Mouse (Mus musculus): ENCODE measurements at regions not wholly inside any gene's neighbourhood (a gene's known extent, or its start where the extent isn't known, plus 50 kb on each side); places are given as distances from the start of the nearest gene placed in this dataset.

GRCm38 (mm10) chr10:117579210-117579609 is 50.1 kb upstream of the Cpm start:
- Histone ChIP-seq H3K9ac (ENCODE audit: low read length) (no peak overlapping the region), H3K9me3 (ENCODE audit: control insufficient read depth, low read length) (no peaks in the 10 kb centered on the region), H3K4me2 (ENCODE audit: low read length) (no peak overlapping the region), H3K27me3 (replicated peaks; ENCODE audit: control insufficient read depth, insufficient read depth, low read length) (no peaks in the 10 kb centered on the region), H3K27ac (ENCODE audit: low read depth) (no peak overlapping the region), H3K4me1 (replicated peaks; ENCODE audit: control insufficient read depth, insufficient read depth, low read length) (peaks cover 8% of the 10 kb centered on the region), H3K4me3 (ENCODE audit: low read depth, low read length) (no peak overlapping the region), H3K36me3 (ENCODE audit: control insufficient read depth, insufficient read depth, low read length) (no peaks in the 10 kb centered on the region)
- WGBS, result 79% methylated on average over 3 of the region's 3 CpGs
- ATAC-seq (replicated peaks; ENCODE audit: low FRiP score, low TSS enrichment, low read depth) (no peak), DNase-seq (ENCODE audit: low spot score) (no peak)

DNA sequence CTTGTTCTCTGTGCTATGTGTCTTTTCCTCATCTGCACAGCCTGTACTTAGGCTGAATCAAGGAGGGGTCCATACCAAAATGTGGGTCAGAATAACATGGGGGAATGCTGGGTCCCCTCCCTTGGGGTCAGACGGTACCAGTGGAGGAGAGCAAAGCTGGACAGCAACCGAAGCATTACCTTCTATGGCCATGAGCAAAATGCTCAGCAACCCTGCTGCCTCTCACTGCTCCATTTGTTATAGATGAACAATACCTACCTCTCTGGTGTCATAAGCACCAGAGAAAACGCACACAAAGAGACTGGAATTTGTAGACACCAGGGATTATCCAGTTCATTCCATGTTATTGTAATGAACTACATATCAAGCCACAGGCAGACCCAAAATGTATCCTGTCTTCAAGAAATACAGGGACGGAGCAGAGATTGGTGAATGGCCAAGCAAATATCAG is 50.6 kb upstream of the Cpm start:
- no peak for ATAC-seq (replicated peaks; ENCODE audit: low FRiP score, low TSS enrichment, low read depth)
- Histone ChIP-seq H3K36me3 (ENCODE audit: control insufficient read depth, insufficient read depth, low read length) (no peaks in the 10 kb centered on the region), H3K4me3 (ENCODE audit: low read depth, low read length) (no peak overlapping the region), H3K4me1 (replicated peaks; ENCODE audit: control insufficient read depth, insufficient read depth, low read length) (peaks cover 4% of the 10 kb centered on the region; the same call in 1 of the 2 replicates), H3K9me3 (ENCODE audit: control insufficient read depth, low read length) (no peaks in the 10 kb centered on the region), H3K27ac (ENCODE audit: low read depth) (no peak overlapping the region), H3K9ac (ENCODE audit: low read length) (no peak overlapping the region), H3K4me2 (ENCODE audit: low read length) (no peak overlapping the region), H3K27me3 (replicated peaks; ENCODE audit: control insufficient read depth, insufficient read depth, low read length) (no peaks in the 10 kb centered on the region)
- DNase-seq (ENCODE audit: low spot score), result no peak
- WGBS, result 91% methylated on average over 4 of the region's 4 CpGs

DNA sequence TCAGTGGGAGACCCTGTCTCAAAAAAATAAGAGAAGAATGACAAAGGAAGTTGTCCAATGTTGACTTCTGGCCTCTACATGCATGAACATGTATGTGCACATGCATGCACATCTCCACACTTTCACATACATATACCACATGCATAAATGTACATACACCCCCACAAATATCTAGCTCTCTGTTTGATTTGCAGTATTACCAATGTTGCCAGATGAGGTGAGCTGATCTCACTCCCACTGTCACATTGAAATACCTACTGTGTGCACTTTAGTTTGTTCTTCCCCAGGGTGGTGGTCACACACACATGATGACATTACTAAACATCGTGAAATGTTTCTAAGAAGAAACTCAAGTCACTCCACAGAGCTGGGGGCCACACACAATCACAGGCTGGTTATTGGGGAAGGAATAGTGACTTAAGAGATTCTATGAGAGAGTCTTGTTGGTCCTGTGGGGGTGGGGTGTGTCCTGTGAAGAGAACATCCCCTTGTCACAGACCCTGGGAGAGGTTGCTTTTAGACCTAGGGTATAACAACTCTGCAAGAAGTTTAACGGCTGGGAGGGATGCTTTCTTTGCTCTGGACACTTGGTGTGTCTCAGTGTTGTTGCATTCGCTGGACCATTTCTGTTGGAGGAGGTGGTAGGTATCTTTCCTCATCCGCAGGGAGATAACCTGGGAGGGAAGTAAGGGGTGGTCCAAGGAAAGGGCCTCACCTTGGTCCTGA is 51.2 kb upstream of the Cpm start:
- Histone ChIP-seq H3K4me2 (ENCODE audit: low read length) (no peak overlapping the region), H3K36me3 (ENCODE audit: control insufficient read depth, insufficient read depth, low read length) (no peaks in the 10 kb centered on the region), H3K27me3 (replicated peaks; ENCODE audit: control insufficient read depth, insufficient read depth, low read length) (no peaks in the 10 kb centered on the region), H3K4me3 (ENCODE audit: low read depth, low read length) (no peak overlapping the region), H3K9ac (ENCODE audit: low read length) (no peak overlapping the region), H3K27ac (ENCODE audit: low read depth) (no peak overlapping the region), H3K9me3 (ENCODE audit: control insufficient read depth, low read length) (no peaks in the 10 kb centered on the region), H3K4me1 (replicated peaks; ENCODE audit: control insufficient read depth, insufficient read depth, low read length) (no peaks in the 10 kb centered on the region)
- WGBS, result 87% methylated on average over 4 of the region's 4 CpGs
- ATAC-seq (replicated peaks; ENCODE audit: low FRiP score, low TSS enrichment, low read depth), result no peak
- no peak for DNase-seq (ENCODE audit: low spot score)

DNA sequence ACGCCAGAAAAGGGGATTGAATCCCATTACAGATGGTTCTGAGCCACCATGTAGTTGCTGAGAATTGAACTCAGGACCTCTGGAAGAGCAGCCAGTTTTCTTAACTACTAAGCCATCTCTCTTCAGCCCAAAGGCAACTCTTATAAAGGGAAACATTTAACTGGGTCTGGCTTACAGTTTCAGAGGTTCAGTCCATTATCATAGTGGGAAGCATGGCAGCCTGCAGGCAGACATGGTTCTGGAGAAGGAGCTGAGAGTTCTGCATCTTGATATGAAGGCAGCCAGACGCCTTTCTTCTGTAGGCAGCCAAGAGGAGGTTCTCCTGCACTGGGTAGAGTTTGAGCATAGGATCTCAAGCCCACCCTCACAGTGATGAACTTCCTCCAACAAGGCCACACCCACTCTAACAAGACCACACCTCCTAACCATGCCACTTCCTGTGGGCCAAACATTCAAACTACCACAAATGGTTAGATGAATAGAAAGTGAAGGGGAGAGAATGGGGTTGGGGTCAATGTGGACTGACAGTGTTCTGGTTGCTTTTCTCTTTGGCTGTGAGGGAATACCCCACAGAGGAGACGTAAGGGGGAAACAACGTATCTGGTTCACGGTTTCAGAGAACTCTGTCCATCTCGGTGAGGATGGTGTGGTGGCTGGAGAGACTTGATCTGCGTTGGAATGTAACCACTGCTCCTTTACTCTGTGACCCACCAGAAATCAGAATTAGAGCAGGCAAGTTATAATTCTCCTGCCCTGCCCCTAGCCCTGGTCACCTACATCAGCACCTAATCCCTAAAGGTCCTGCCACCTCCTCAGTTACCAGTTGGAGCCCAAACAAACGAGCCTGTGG is 52.2 kb upstream of the Cpm start:
- Histone ChIP-seq H3K36me3 (ENCODE audit: control insufficient read depth, insufficient read depth, low read length) (no peaks in the 10 kb centered on the region), H3K9me3 (ENCODE audit: control insufficient read depth, low read length) (no peaks in the 10 kb centered on the region), H3K4me3 (ENCODE audit: low read depth, low read length) (no peak overlapping the region), H3K4me2 (ENCODE audit: low read length) (no peak overlapping the region), H3K27ac (ENCODE audit: low read depth) (no peak overlapping the region), H3K9ac (ENCODE audit: low read length) (no peak overlapping the region), H3K4me1 (replicated peaks; ENCODE audit: control insufficient read depth, insufficient read depth, low read length) (0 out of 2 replicates have a peak, but pooled peaks cover 1% of the 10 kb centered on the region), H3K27me3 (replicated peaks; ENCODE audit: control insufficient read depth, insufficient read depth, low read length) (no peaks in the 10 kb centered on the region)
- DNase-seq (ENCODE audit: low spot score) (no peak), ATAC-seq (replicated peaks; ENCODE audit: low FRiP score, low TSS enrichment, low read depth) (no peak)
- 85% methylated on average over 8 of the region's 8 CpGs for WGBS

GRCm38 (mm10) chr10:117576154-117576859 is 53.0 kb upstream of the Cpm start:
- DNase-seq (ENCODE audit: low spot score), result no peak
- H3K4me1 ChIP-seq (replicated peaks; ENCODE audit: control insufficient read depth, insufficient read depth, low read length), result 0 out of 2 replicates have a peak, but pooled peaks cover 6% of the 10 kb centered on the region
- no peak overlapping the region for H3K4me3 ChIP-seq (ENCODE audit: low read depth, low read length)
- no peak overlapping the region for H3K4me2 ChIP-seq (ENCODE audit: low read length)
- H3K36me3 ChIP-seq (ENCODE audit: control insufficient read depth, insufficient read depth, low read length), result no peaks in the 10 kb centered on the region
- ATAC-seq (replicated peaks; ENCODE audit: low FRiP score, low TSS enrichment, low read depth), result peak; percentile 83
- H3K27ac ChIP-seq (ENCODE audit: low read depth), result peak overlapping the region; percentile 81
- 70% methylated on average over 10 of the region's 10 CpGs for WGBS
- no peak overlapping the region for H3K9ac ChIP-seq (ENCODE audit: low read length)
- H3K27me3 ChIP-seq (replicated peaks; ENCODE audit: control insufficient read depth, insufficient read depth, low read length), result no peaks in the 10 kb centered on the region
- H3K9me3 ChIP-seq (ENCODE audit: control insufficient read depth, low read length), result no peaks in the 10 kb centered on the region

- Histone ChIP-seq H3K9me3 (ENCODE audit: control insufficient read depth, low read length) (no peaks in the 10 kb centered on the region), H3K36me3 (ENCODE audit: control insufficient read depth, insufficient read depth, low read length) (no peaks in the 10 kb centered on the region), H3K4me1 (replicated peaks; ENCODE audit: control insufficient read depth, insufficient read depth, low read length) (0 out of 2 replicates have a peak, but pooled peaks cover 6% of the 10 kb centered on the region), H3K4me3 (ENCODE audit: low read depth, low read length) (no peak overlapping the region), H3K27me3 (replicated peaks; ENCODE audit: control insufficient read depth, insufficient read depth, low read length) (0 out of 2 replicates have a peak, but pooled peaks cover under 1% of the 10 kb centered on the region), H3K4me2 (ENCODE audit: low read length) (peak overlapping the region; percentile 1; the same call in 1 of the 2 replicates), H3K27ac (ENCODE audit: low read depth) (peak overlapping the region; percentile 81), H3K9ac (ENCODE audit: low read length) (no peak overlapping the region)
- 50% methylated on average over 14 of the region's 14 CpGs for WGBS
- peak; percentile 91 for ATAC-seq (replicated peaks; ENCODE audit: low FRiP score, low TSS enrichment, low read depth)
- DNase-seq (ENCODE audit: low spot score), result peak; percentile 59
Measured at GRCm38 (mm10) chr10:117575404-117576153, 53.7 kb upstream of the Cpm start.

- Histone ChIP-seq H3K9ac (ENCODE audit: low read length) (no peak overlapping the region), H3K4me1 (replicated peaks; ENCODE audit: control insufficient read depth, insufficient read depth, low read length) (0 out of 2 replicates have a peak, but pooled peaks cover 6% of the 10 kb centered on the region), H3K27ac (ENCODE audit: low read depth) (no peak overlapping the region), H3K36me3 (ENCODE audit: control insufficient read depth, insufficient read depth, low read length) (no peaks in the 10 kb centered on the region), H3K4me3 (ENCODE audit: low read depth, low read length) (no peak overlapping the region), H3K4me2 (ENCODE audit: low read length) (no peak overlapping the region), H3K9me3 (ENCODE audit: control insufficient read depth, low read length) (no peaks in the 10 kb centered on the region), H3K27me3 (replicated peaks; ENCODE audit: control insufficient read depth, insufficient read depth, low read length) (0 out of 2 replicates have a peak, but pooled peaks cover 2% of the 10 kb centered on the region)
- ATAC-seq (replicated peaks; ENCODE audit: low FRiP score, low TSS enrichment, low read depth) (no peak), DNase-seq (ENCODE audit: low spot score) (no peak)
- WGBS, result 76% methylated on average over 3 of the region's 3 CpGs
Measured at GRCm38 (mm10) chr10:117574915-117575314, 54.4 kb upstream of the Cpm start.

Data from intestine, embryonic 14.5 days (tissue).